Mouse (Mus musculus) heart, postnatal 4 days (tissue): ENCODE measurements around the gene Rnf186. TPM values are rescaled to one million over a fixed set of nuclear protein-coding genes. Genes with fewer than 3 reads are reported as not detected.

Experiments
- DNase-seq: peaks from one replicate; pipeline ENCODE4 v3.0.0; 2021
- total RNA-seq, 2 experiments: library from RNA; stranded (reverse); gene quantifications; 2 replicates each; pipeline ENCODE4 v1.2.3; 2021

Gene Rnf186
- not detected for total RNA-seq

DNA sequence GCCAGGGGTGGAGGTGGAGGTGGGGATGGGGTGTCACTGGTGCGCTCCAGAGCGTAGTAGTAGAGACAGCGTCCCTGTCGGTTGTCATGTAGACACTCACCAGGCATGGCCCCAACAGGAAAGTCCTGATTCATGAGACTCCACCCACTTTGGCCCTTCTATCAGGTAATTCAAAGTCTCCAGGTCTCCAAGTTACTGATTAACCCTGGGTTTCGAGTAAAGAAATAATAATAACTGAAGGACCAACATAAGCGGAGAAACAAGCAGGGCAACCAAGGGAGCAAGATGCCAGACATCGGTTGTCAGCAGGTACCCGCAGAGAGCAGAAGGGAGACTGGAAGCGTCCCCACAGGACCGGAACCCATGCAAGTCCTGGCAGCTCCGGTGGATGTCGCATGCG is at the start of gene Rnf186:
Rnf186 (plus strand) TSS at position 247 of the 400 bp plus-strand sequence.
- no peak for DNase-seq

GRCm38 (mm10) chr4:138917282-138917681 is 49.6 kb upstream of the Rnf186 start:
- DNase-seq = no peak

GRCm38 (mm10) chr4:138921254-138922130 is 45.4 kb upstream of the Rnf186 start:
- DNase-seq = no peak

DNA sequence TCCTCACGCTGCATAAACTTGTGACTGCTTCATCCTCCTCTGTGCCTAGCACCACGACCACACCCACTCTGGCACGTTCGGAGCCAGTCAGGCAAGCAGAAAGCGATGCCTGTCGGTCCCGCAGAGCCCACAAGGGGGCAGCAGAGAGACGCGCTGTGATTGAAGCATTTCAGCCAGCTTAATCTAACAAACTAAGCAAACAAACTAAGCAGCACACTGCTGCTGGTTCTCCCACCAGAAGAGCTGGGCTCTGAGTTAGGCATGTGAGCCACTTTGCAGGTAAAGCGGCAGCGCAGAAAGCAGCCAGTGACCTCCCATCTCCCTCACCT is 44.8 kb upstream of the Rnf186 start:
- DNase-seq = peak; percentile 98

GRCm38 (mm10) chr4:138925561-138925960 is 41.4 kb upstream of the Rnf186 start:
- no peak for DNase-seq

DNA sequence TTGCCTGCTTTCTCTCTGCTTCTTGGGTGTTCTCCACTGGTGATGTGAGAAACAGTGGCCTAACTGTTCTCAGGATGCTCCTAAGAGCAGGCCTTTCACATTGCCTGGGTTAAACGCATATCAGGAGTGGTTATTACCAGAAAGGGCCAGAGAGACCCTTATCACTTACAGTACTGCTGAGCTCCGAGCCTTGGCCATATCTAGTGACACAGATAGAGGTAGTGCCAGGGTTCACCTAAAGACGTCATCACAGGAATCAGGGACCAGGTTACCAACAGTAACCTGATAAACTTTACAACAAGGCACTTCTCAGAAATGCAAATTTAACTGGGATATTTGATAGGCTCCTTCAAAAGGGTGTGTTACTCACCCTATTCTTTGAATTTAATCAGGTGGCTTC is 33.0 kb upstream of the Rnf186 start:
- DNase-seq = no peak

DNA sequence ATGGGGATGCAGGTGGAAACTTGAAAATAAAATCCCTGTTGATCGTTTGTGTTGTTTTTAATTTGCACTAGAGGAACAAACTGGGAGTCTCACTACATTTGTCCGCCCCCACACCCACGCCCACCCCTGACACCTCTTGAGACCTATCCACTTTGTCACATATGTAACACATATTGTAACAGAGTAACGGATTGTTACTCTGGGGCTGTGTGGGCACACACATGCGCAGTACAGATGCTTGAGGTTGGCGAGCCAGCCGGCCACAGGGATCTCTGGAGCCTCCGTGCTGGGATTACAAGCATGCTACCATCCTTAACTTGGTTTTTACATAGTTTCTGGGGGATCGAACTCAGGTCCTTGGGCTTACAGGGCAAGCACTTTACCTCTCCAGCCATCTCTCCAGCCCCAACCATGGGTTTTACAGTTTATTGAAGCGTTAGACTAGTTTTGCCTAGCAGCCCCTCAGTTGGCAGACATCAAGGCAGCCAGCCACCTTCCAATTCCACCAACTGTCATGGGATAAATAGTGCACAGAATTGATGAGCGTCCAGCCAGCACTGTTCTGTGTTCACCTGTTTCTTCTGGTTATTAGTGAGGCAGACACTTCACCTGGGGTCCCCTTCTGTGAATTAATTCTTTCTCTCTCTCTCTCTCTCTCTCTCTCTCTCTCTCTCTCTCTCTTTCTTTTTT is 32.3 kb upstream of the Rnf186 start:
- DNase-seq = no peak

GRCm38 (mm10) chr4:138938495-138939269 is 28.2 kb upstream of the Rnf186 start:
- no peak for DNase-seq

DNA sequence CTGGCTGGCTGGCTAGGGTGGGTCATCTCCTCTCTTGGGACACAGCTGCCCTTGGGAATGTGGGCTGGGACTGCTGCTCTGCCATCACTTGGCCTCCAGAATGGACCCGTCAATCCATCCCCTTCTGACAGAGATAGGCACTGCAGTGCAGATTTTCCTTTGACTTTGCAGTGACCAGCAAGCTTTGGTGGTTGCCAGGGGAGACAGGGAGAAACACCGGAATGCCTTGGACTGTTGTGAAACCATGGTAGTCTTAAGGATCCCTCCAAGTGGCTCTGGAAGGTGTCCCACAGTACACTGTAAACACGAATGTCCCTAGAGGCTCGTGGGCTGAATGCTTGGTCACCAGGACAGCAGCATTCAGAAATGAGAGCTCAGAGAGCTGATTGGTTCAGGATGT is 27.4 kb upstream of the Rnf186 start:
- DNase-seq = peak; percentile 10

GRCm38 (mm10) chr4:138941401-138941800 is 25.5 kb upstream of the Rnf186 start:
- no peak for DNase-seq

DNA sequence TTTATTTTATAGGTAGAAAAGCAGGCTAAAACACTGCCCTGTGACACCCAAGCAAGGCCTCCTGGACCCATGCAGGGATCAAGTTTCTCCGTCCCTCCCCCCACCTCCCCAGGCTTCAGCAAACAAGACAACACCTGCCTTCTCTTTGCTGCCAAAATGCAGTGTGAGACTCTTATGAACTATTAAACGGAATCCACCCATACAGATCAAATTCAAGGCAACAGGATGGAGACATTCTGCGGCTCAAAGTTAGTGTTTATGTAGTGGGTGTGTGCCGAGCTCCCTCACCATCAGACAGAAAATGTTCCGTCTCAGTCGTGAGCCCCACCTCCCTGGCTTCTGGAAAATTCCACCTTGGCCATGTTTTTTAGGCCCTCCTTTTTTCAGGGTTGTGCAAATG is 24.9 kb upstream of the Rnf186 start:
- DNase-seq = no peak

DNA sequence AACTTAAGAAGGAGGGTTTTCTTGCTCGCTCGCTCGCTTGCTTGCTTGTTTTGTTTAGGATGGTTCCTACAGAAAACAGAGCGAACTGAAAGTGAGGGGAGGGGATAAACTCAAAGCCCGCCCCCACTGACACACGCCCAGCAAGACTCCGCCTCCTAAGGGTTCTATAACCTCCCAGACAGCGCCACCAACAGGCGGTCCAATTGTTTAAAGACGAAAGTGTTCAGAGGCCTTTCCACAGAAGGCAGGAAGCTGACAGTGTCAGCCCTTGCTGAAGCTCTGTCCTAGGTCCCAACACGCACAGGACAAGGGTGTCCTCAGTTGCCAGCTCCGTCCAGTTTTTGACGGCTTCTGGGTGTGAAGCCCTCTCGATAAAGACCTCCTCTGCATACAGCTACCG is 23.2 kb upstream of the Rnf186 start:
- peak; percentile 85 for DNase-seq

DNA sequence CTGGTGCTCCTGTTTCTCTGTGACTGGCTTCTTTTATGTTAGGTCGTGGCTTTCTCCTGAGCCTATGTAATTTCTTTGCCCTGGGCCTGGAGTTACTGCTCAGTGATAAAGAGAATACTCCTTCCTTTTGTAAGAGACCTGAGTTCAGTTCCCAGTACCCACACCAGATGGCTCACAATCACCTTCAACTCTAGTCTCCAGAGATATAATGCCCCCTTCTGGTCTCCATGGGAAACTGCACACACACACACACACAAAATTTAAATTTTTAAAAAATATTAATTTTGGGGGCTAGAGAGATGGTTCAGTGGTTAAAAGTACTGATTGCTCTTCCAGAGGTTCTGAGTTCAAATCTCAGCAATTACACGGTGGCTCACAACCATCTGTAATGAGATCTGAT is 18.7 kb upstream of the Rnf186 start:
- DNase-seq = no peak

DNA sequence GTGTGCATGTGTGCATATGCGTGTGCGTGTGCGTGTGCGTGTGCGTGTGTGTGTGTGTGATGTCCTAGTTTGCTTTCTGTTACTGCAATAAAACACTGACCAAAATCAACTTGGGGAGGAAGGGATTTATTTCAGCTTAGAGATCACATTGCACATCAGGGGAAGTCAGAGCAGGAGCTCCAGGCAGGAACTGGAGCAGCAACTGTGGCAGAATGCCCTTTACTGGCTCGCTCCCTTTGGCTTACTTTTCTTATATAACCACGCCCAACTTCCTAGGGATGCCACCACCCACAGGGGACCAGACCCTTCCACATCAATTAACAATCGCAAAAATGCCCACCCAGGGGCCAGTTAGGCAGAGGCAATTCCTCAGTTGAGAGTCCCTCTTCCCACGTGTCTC is 8.3 kb upstream of the Rnf186 start:
- no peak for DNase-seq

DNA sequence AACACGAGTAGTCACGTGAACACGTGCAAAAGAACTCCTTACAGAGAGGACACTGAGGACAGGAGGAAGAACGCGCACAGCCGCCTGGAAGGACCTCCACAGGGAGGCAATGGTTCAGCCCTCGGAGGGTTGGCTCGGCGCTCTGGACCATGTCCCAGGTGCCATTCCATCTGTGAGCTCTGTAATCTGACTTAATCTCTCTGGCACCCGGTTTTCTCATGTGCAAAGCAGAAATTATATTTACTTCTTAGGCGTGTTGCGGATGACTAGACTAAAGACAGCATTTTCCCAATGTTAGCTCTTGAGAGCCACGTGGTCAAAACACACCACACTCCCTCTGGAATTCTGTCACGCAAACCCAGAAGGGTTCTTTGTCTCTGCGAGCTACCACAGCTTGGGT is 7.8 kb upstream of the Rnf186 start:
- DNase-seq = no peak

DNA sequence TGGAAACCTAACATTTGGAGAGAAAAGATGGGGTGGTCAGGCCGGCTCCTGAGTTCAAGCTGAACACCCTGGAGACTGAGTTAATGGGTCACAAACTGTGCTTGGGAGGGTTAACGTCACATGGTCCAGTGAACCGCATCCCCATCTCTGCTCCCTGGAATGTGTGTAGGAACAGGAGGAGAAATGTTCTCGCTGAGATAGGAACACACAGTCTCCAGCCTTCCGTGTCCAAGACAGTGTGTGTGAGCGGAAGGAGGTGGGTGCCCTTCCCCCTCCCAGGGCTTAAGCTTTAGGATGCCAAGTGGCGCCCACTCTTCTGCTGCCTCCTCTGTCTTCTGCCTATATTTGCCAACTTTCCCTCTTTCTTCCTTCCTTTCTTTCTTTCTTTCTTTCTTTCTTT is 7.0 kb upstream of the Rnf186 start:
- DNase-seq = no peak

GRCm38 (mm10) chr4:138962719-138963118 is 4.2 kb upstream of the Rnf186 start:
- no peak for DNase-seq

GRCm38 (mm10) chr4:138965871-138966270 is 1.0 kb upstream of the Rnf186 start:
- DNase-seq = peak; percentile 25

GRCm38 (mm10) chr4:138967485-138967884 is 573 bp downstream of the Rnf186 start:
- DNase-seq = no peak

GRCm38 (mm10) chr4:138968772-138969556 is 2.1 kb downstream of the Rnf186 start:
- DNase-seq = no peak

GRCm38 (mm10) chr4:138969736-138970135 is 2.8 kb downstream of the Rnf186 start:
- peak; percentile 25 for DNase-seq

DNA sequence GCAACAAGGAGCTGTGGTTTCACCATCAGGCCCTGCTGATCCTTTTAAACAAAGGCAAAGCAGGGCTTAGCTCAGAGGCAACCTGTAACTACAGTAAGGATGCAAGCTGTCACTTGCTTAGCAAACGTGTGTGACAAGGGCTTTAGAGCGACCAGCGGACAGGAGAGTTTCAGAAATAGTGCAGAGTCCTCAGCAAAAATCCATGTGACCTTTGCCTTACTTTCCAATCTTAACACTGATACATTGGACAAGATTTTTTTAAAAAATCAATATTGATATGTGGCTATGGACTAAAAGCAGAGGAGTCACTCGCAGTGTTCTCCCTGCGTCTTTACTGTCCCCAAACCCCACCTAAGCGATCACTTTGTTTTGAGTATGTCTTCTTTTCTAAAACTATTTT is 4.5 kb downstream of the Rnf186 start:
- no peak for DNase-seq
